Mouse (Mus musculus): ENCODE measurements around the gene Tec. TPM values are rescaled to one million over a fixed set of nuclear protein-coding genes. Genes with fewer than 3 reads are reported as not detected.

The Tec gene
- polyA plus RNA-seq, 1 experiment from 2014 or later: 5.3 TPM

DNA sequence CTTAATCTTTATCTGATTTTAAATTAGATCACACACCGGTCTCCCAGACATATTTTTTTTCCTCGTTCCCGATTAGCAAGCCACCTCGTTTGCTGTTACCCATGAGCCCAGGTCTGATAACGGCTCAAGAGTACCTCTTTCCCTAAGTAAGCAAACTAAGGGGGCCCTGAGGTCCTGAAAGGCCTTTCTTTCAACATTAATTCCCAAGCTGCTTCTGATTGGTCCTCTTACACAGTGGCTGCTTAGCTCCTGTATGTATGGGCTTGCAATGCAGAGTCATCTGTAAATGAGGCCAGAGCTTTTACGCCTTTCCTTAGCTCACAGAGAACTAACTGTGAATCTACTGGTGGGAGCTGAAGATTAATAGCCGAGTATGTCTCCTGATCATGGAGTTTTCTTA lies 131.4 kb downstream of the Tec start:
- ATAC-seq (ENCODE audit: low FRiP score, low TSS enrichment) (no peak), DNase-seq (no peak)
- WGBS: 80% methylated on average over 7 of the region's 7 CpGs
- Histone ChIP-seq H3K4me3 (replicated peaks; ENCODE audit: low read depth, low read length) (no peak overlapping the region), H3K4me1 (ENCODE audit: control insufficient read depth, insufficient read depth, low read length) (no peaks in the 10 kb centered on the region), H3K36me3 (ENCODE audit: control insufficient read depth, insufficient read depth, low read length) (no peaks in the 10 kb centered on the region), H3K9me3 (ENCODE audit: control insufficient read depth, low read length) (no peaks in the 10 kb centered on the region), H3K4me2 (ENCODE audit: low read length) (no peak overlapping the region), H3K27me3 (ENCODE audit: control insufficient read depth, insufficient read depth, low read length) (no peaks in the 10 kb centered on the region), H3K27ac (replicated peaks; ENCODE audit: low read depth, low read length) (no peak overlapping the region), H3K9ac (replicated peaks; ENCODE audit: low read length) (no peak overlapping the region)

DNA sequence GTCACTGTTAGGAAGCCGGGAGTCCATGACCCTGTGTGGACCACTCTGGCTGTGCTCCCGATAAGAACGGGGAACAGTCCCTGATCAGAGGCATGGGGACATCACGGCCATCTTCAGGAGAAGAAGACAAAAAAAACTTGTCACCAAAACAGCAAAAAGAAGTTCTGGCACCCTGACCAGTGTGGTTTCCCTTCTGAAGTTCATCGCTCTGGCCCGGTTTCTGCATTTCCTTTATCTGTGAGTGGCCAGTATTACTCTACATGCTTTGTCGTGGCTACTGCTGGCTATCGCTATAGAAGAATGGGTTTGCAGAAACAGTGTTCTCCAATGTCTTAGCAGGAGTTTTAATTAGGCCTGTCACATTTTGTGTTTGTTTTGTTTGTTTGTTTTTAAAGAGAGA lies 131.8 kb downstream of the Tec start:
- no peak overlapping the region for H3K4me2 ChIP-seq (ENCODE audit: low read length)
- H3K9me3 ChIP-seq (ENCODE audit: control insufficient read depth, low read length): no peaks in the 10 kb centered on the region
- DNase-seq (no peak), ATAC-seq (ENCODE audit: low FRiP score, low TSS enrichment) (no peak)
- H3K4me1 ChIP-seq (ENCODE audit: control insufficient read depth, insufficient read depth, low read length): no peaks in the 10 kb centered on the region
- H3K36me3 ChIP-seq (ENCODE audit: control insufficient read depth, insufficient read depth, low read length): no peaks in the 10 kb centered on the region
- WGBS: 85% methylated on average over 8 of the region's 8 CpGs
- H3K9ac ChIP-seq (replicated peaks; ENCODE audit: low read length): no peak overlapping the region
- H3K27me3 ChIP-seq (ENCODE audit: control insufficient read depth, insufficient read depth, low read length): no peaks in the 10 kb centered on the region
- H3K27ac ChIP-seq (replicated peaks; ENCODE audit: low read depth, low read length): no peak overlapping the region
- no peak overlapping the region for H3K4me3 ChIP-seq (replicated peaks; ENCODE audit: low read depth, low read length)

DNA sequence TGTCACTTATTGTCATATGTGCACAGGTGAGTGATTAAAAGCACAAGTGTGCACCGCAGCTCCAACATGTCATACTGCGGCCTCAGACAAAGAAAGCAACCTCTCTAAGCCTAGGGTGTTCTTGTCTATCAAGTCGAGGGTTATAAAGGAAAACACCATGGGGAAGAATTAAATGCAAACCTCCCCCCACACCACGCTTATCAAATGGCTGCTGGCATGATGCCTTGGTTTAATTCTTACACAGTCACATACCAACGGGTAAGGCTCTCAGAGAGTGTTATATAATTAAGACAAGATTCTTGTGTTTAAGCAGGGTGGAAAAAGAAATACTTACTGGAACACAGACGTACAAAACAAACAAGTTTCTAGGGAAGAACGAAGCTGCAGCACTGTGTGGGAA lies 132.5 kb downstream of the Tec start:
- Histone ChIP-seq H3K4me1 (ENCODE audit: control insufficient read depth, insufficient read depth, low read length) (no peaks in the 10 kb centered on the region), H3K27me3 (ENCODE audit: control insufficient read depth, insufficient read depth, low read length) (no peaks in the 10 kb centered on the region), H3K4me3 (replicated peaks; ENCODE audit: low read depth, low read length) (no peak overlapping the region), H3K36me3 (ENCODE audit: control insufficient read depth, insufficient read depth, low read length) (no peaks in the 10 kb centered on the region), H3K27ac (replicated peaks; ENCODE audit: low read depth, low read length) (no peak overlapping the region), H3K9me3 (ENCODE audit: control insufficient read depth, low read length) (no peaks in the 10 kb centered on the region), H3K4me2 (ENCODE audit: low read length) (no peak overlapping the region), H3K9ac (replicated peaks; ENCODE audit: low read length) (no peak overlapping the region)
- ATAC-seq (ENCODE audit: low FRiP score, low TSS enrichment) (no peak), DNase-seq (no peak)
- 45% methylated on average over 7 of the region's 7 CpGs for WGBS

DNA sequence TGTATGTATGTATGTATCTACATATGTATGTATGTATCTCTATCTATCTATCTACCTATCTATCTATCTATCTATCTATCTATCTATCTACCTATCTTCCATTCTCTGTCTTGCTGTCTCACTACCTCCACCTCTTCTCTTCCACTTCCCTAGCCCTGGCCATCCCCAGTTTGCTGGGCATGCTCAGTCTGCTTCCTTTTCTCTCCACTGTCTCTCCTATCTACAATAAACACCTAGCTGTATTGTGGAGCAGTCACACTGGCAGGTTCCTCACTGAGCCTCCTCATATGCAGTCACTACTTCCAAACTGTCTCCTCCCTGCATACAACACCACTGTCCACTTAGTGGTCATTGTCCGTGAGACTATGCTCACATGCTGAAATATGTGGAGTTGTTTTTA lies 135.4 kb downstream of the Tec start:
- Histone ChIP-seq H3K9ac (replicated peaks; ENCODE audit: low read length) (no peak overlapping the region), H3K4me2 (ENCODE audit: low read length) (no peak overlapping the region), H3K4me1 (ENCODE audit: control insufficient read depth, insufficient read depth, low read length) (no peaks in the 10 kb centered on the region), H3K27ac (replicated peaks; ENCODE audit: low read depth, low read length) (no peak overlapping the region), H3K9me3 (ENCODE audit: control insufficient read depth, low read length) (no peaks in the 10 kb centered on the region), H3K4me3 (replicated peaks; ENCODE audit: low read depth, low read length) (no peak overlapping the region), H3K27me3 (ENCODE audit: control insufficient read depth, insufficient read depth, low read length) (no peaks in the 10 kb centered on the region), H3K36me3 (ENCODE audit: control insufficient read depth, insufficient read depth, low read length) (no peaks in the 10 kb centered on the region)
- 96% methylated on average over 1 of the region's 1 CpGs for WGBS
- ATAC-seq (ENCODE audit: low FRiP score, low TSS enrichment): no peak
- no peak for DNase-seq

DNA sequence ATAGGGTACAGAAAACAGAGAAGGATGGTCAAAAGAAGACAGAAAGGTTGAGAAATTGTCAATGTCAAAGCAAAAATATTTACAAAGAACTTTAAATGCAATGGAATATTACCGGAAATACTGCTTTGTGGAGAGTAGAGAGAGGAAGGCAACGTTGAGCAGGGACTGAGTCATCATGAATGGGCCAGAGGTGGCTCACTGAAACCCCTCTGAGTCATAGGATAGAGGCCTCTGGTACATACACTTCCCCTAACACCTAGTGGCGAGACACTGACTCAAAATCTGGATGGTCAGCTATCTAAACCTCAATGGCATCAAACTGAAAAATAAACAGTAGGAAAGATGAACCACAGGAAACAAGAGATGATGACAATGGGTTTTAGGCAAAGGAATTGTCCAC lies 142.9 kb downstream of the Tec start:
- H3K4me1 ChIP-seq (ENCODE audit: control insufficient read depth, insufficient read depth, low read length): no peaks in the 10 kb centered on the region
- no peak overlapping the region for H3K4me2 ChIP-seq (ENCODE audit: low read length)
- no peak overlapping the region for H3K9ac ChIP-seq (replicated peaks; ENCODE audit: low read length)
- H3K27me3 ChIP-seq (ENCODE audit: control insufficient read depth, insufficient read depth, low read length): no peaks in the 10 kb centered on the region
- H3K27ac ChIP-seq (replicated peaks; ENCODE audit: low read depth, low read length): no peak overlapping the region
- no peak for ATAC-seq (ENCODE audit: low FRiP score, low TSS enrichment)
- no peaks in the 10 kb centered on the region for H3K36me3 ChIP-seq (ENCODE audit: control insufficient read depth, insufficient read depth, low read length)
- no peak overlapping the region for H3K4me3 ChIP-seq (replicated peaks; ENCODE audit: low read depth, low read length)
- DNase-seq: no peak
- WGBS: 86% methylated on average over 3 of the region's 3 CpGs
- no peaks in the 10 kb centered on the region for H3K9me3 ChIP-seq (ENCODE audit: control insufficient read depth, low read length)

- Histone ChIP-seq H3K4me1 (ENCODE audit: control insufficient read depth, insufficient read depth, low read length) (no peaks in the 10 kb centered on the region), H3K9me3 (ENCODE audit: control insufficient read depth, low read length) (no peaks in the 10 kb centered on the region), H3K36me3 (ENCODE audit: control insufficient read depth, insufficient read depth, low read length) (no peaks in the 10 kb centered on the region), H3K9ac (replicated peaks; ENCODE audit: low read length) (no peak overlapping the region), H3K4me2 (ENCODE audit: low read length) (no peak overlapping the region), H3K27me3 (ENCODE audit: control insufficient read depth, insufficient read depth, low read length) (no peaks in the 10 kb centered on the region), H3K4me3 (replicated peaks; ENCODE audit: low read depth, low read length) (no peak overlapping the region), H3K27ac (replicated peaks; ENCODE audit: low read depth, low read length) (no peak overlapping the region)
- no peak for DNase-seq
- ATAC-seq (ENCODE audit: low FRiP score, low TSS enrichment): no peak
- 87% methylated on average over 2 of the region's 2 CpGs for WGBS
These were observed 144.9 kb downstream of the Tec start for GRCm38 (mm10) chr5:72723429-72723828.

DNA sequence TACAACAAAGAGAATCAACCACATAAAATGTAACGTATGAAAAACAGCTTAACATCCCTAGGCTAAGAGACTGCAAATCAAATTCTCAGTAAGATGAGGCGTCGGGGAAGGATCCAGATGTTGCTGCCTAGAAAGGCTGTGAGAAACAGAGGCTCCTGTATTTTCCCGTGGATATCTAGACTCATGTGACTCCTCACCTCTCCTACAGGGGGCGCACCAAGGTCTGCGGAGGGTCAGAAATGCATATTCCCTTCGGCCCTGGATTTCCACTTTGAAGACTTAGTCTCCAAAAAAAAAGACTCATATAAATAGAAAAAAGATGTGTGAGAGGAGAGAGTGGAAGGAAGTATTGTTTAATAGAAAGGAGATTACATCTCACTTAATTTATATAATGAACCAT lies 147.7 kb downstream of the Tec start:
- ATAC-seq (ENCODE audit: low FRiP score, low TSS enrichment) (no peak), DNase-seq (no peak)
- WGBS: 61% methylated on average over 7 of the region's 7 CpGs
- Histone ChIP-seq H3K9me3 (ENCODE audit: control insufficient read depth, low read length) (no peaks in the 10 kb centered on the region), H3K27me3 (ENCODE audit: control insufficient read depth, insufficient read depth, low read length) (no peaks in the 10 kb centered on the region), H3K4me3 (replicated peaks; ENCODE audit: low read depth, low read length) (no peak overlapping the region), H3K36me3 (ENCODE audit: control insufficient read depth, insufficient read depth, low read length) (no peaks in the 10 kb centered on the region), H3K9ac (replicated peaks; ENCODE audit: low read length) (no peak overlapping the region), H3K4me2 (ENCODE audit: low read length) (no peak overlapping the region), H3K4me1 (ENCODE audit: control insufficient read depth, insufficient read depth, low read length) (no peaks in the 10 kb centered on the region), H3K27ac (replicated peaks; ENCODE audit: low read depth, low read length) (no peak overlapping the region)

DNA sequence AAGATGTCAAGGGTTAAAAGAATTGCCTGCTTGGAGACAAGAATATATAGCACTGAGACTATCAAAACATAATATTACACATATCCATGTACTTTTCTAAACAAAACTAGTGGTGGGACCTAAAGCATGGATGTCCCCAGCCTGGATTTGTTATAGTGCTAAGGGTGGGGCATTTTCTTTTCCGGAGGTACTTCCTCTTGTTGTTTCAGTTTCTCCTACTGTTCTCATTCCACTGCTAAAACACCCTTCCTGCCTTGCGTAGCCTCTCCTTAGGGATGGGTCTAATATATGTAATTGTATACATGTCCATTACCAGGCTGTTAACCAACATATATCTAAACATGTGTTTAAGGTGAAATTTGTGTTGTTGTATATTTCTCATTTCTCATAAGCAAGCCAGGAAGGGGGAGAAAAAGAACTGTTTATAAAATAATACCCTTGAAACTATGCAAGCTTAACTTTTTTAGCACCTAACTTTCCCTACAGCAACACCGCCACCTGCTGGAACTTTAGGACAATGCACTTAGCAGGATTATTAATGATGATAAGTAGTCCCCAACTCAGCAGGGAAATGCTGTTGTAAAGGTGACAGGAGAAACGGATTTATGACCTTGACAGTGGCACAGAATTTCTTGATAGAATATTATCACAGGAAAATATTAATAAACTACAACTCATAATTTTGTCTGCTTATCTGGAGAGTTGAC lies 157.6 kb downstream of the Tec start:
- H3K4me1 ChIP-seq (ENCODE audit: control insufficient read depth, insufficient read depth, low read length): no peaks in the 10 kb centered on the region
- no peaks in the 10 kb centered on the region for H3K27me3 ChIP-seq (ENCODE audit: control insufficient read depth, insufficient read depth, low read length)
- H3K9ac ChIP-seq (replicated peaks; ENCODE audit: low read length): no peak overlapping the region
- 31% methylated on average over 4 of the region's 4 CpGs for WGBS
- H3K9me3 ChIP-seq (ENCODE audit: control insufficient read depth, low read length): no peaks in the 10 kb centered on the region
- H3K4me2 ChIP-seq (ENCODE audit: low read length): no peak overlapping the region
- H3K4me3 ChIP-seq (replicated peaks; ENCODE audit: low read depth, low read length): no peak overlapping the region
- no peak for ATAC-seq (ENCODE audit: low FRiP score, low TSS enrichment)
- H3K36me3 ChIP-seq (ENCODE audit: control insufficient read depth, insufficient read depth, low read length): no peaks in the 10 kb centered on the region
- no peak overlapping the region for H3K27ac ChIP-seq (replicated peaks; ENCODE audit: low read depth, low read length)
- peak; percentile 90 for DNase-seq

DNA sequence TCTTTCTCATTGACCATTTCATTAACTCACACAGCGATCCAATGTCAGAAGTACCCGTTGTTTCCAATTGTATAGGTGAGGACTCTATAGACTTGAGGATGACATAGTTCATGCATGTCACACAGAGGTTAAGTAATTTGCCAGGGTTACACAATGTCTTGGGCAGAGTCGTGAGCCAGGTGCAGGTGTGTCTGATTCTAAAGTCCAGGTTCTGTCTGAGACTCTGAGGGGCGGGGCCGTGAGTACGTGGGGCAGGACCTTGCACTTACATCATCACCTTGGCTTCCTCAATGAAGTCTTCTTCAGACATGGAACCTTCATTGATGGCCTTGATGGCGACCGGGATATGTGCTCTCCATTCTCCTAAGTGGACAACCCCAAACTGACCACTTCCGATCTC lies 158.3 kb downstream of the Tec start:
- H3K4me2 ChIP-seq (ENCODE audit: low read length): no peak overlapping the region
- no peaks in the 10 kb centered on the region for H3K36me3 ChIP-seq (ENCODE audit: control insufficient read depth, insufficient read depth, low read length)
- no peaks in the 10 kb centered on the region for H3K27me3 ChIP-seq (ENCODE audit: control insufficient read depth, insufficient read depth, low read length)
- H3K9me3 ChIP-seq (ENCODE audit: control insufficient read depth, low read length): no peaks in the 10 kb centered on the region
- 93% methylated on average over 9 of the region's 9 CpGs for WGBS
- no peak overlapping the region for H3K27ac ChIP-seq (replicated peaks; ENCODE audit: low read depth, low read length)
- H3K4me3 ChIP-seq (replicated peaks; ENCODE audit: low read depth, low read length): no peak overlapping the region
- no peaks in the 10 kb centered on the region for H3K4me1 ChIP-seq (ENCODE audit: control insufficient read depth, insufficient read depth, low read length)
- H3K9ac ChIP-seq (replicated peaks; ENCODE audit: low read length): no peak overlapping the region
- ATAC-seq (ENCODE audit: low FRiP score, low TSS enrichment) (no peak), DNase-seq (no peak)
